Mouse (Mus musculus) WW6 (cell line): ENCODE data around the gene Rimkla.

Experiments
- DNase-seq: peaks from one replicate; pipeline ENCODE4 v3.0.0-alpha.2; 2013; ENCODE audit warnings: low read depth, low spot score

Rimkla gene

DNA sequence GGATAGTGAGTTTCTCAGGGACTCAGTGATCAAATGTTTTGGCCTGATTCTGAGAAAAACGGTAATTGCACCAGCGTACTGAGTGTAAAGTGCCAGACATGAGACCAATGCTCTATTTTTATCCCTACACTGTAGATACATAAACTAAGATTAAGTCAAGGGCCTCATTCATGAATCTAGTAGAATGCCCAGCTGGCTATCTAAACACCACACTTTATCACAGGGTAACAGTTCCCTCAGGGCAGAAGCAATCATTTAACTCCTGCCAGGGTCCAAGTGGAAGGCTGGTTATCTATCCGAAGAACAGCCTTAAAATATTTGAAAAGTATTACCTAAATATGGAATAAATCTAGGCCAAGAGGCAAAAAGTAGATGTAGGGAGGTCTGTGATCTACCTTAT lies 74.5 kb downstream of the Rimkla start:
- DNase-seq: no peak

DNA sequence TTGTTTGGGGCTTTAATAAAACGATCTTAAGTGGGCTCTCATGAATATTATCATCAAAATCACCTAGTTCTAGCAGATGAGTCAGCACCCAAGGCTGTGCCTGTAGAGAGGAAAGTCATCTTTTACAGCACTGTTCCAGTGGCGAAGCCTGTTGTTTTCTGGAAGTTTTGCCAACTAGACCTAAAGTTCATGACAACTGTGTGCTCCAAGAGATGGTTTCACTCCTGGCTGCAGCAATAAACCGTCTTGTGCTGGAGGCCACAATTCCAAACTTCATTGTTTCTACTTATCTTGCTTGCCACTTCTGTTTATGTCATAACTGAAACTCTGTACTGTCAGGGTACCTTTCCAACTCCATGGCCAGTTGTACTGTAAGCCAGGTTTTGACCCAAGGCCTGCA lies 75.2 kb downstream of the Rimkla start:
- DNase-seq: no peak
